Mouse (Mus musculus): ENCODE results near the gene Inpp4a.

DNA sequence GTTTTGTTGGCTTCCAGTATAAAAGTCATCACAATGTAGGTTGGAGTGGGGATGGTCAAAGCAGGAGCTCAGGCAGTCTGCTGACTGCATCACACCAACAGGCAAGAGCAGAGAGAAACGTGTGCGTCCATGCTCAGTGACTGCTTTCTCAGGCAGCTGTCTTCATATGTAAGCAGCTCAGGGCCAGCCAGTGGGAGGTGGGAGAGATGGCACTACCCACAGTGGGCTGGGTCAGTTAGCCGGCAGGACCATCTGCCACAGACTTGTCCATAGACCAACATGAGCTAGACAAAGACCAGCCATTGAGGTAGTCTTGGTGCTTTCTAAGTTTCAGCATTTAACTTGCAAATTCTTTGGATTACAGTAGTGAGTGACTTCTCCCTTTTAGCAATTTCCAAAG lies 56.6 kb downstream of the Inpp4a start:
- TF ChIP-seq CTCF (conservative IDR thresholded peaks at IDR 0.05; ENCODE audit: low read length) (no peak), NANOG (IDR thresholded peaks at IDR 0.05; ENCODE audit: borderline replicate concordance, low read length) (no peak)
